Mouse (Mus musculus): ENCODE measurements at regions not wholly inside any gene's neighbourhood (a gene's known extent, or its start where the extent isn't known, plus 50 kb on each side); places are given as distances from the start of the nearest gene placed in this dataset.

GRCm38 (mm10) chr17:68057264-68057663 is 53.3 kb upstream of the Arhgap28 start:
- no peak for DNase-seq

DNA sequence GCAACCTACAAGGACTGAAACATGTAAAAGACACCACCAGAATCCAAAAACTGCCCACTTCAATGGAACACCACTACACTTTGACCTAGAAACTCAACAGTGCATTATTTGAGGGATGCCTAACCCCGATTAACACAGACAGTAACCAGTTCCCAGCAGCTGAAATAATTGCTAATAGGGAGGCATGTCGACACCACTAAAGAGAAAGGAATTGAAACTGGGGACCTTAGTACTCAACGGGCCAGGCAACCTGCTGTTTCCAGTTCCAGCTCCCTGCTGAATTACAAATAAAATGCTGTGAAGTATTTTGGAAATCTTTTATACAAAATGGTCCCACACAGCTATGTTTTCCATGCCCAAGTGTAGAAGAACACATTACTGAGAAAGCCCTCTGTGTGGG is 56.5 kb upstream of the Arhgap28 start:
- DNase-seq, result no peak

GRCm38 (mm10) chr17:68065751-68066150 is 61.8 kb upstream of the Arhgap28 start:
- peak in 1 of 2 experiments; percentile 19 for DNase-seq

GRCm38 (mm10) chr17:68066204-68066603 is 62.3 kb upstream of the Arhgap28 start:
- no peak for DNase-seq

DNA sequence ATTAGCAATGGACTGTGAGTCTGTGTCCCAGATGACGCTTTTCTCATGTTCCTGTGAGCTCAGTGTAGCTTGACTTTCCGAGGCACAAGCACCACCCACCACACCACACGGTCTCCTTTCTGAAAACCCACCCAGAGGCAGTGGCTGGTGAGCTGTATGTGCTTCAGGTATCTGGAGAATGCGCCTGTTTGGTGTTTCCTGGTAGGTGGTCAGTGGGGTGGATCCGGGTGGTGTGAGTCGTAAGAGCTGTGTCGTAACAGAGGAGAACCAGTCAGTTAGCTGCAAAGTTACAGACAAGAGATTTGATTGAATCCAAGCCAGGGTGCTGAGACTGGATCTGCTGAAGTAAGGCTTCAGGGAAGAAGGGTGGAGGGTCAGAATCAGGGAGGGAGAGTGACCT is 65.1 kb upstream of the Arhgap28 start:
- no peak for DNase-seq

DNA sequence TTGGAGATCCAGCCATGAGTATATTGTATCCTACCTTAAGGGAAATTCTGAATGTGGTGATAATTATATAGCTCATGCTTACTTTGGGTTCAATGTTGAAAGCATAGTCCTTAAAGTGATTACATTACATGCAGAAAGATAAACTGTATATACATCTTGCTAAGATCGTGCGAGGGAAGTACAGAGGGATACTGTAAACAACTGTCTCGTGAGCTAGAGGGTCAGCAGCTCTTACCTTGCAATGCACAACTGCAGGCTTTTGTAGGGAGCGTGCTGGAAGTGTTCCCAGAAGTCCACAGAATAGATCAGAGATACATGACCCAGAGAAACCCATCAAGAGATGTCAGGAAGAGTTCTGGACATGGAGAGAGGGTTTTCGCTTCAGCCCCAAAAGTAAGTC is 65.6 kb upstream of the Arhgap28 start:
- DNase-seq, result no peak

GRCm38 (mm10) chr17:68071472-68071871 is 67.6 kb upstream of the Arhgap28 start:
- DNase-seq, result no peak

DNA sequence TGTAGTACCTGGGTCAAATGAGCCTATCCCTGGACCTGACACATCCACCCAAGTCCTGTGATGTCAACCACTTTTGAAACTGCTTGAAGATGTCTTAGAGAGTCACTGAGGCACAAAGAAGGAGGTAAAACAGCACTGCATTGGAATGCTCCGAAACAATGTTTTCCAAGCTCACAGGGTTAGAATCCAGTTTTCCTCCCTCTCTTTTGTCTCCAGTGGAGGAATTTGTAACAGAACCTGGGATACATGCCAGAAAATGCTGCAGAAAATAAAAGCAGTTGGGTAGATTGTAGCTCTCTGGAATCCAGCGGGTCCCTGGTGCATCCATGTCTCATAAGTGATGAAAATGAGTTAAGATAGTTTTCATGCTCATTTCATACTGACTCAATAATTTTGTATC is 71.8 kb upstream of the Arhgap28 start:
- DNase-seq, result peak; percentile 9 to 16

- no peak for DNase-seq
These were observed 74.8 kb upstream of the Arhgap28 start for GRCm38 (mm10) chr17:68078709-68079108.

- no peak for DNase-seq
These were observed 80.5 kb upstream of the Arhgap28 start for GRCm38 (mm10) chr17:68084446-68084845.

DNA sequence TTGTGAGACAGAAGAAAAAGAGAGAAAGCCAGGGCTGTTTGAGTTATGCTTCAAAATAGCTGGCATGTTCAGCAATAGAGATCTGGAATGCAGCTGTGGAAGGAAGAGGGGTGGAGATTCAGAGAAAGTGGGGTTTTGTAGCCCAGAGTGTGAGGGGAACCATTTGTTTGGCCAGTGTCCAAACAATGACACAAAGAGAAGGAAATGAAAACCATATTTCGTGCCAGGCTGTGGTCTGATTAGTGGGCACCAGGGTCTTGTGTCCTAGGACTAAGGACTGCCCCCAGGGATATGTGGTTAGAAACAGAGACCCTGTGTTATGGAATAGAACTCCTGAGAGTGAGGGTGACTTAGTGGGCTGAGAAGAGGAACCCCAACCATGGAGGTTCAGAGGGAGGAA is 83.2 kb upstream of the Arhgap28 start:
- DNase-seq, result peak; percentile 17 to 18

GRCm38 (mm10) chr17:68089179-68089578 is 85.3 kb upstream of the Arhgap28 start:
- DNase-seq, result no peak

DNA sequence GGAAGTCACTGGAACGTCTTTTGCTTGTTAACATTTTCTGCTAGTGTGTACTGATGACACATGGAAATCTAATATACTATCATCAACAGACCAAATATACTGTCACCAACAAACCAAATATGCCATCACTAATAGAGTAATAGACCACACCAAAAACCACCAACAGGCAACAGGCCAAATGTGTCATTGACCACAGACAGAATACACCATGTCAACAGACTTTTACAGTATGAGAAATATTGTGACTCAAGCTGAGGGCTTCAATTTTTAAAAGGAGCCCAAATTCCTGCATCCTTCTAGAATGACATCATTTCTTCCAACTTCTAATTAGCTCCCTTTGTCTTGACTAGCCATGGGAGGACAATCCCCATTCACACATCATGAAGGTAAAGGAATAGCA is 85.9 kb upstream of the Arhgap28 start:
- no peak for DNase-seq

GRCm38 (mm10) chr17:68096982-68097381 is 93.1 kb upstream of the Arhgap28 start:
- no peak for DNase-seq

- DNase-seq, result no peak
These were observed 93.5 kb upstream of the Arhgap28 start for GRCm38 (mm10) chr17:68097436-68097835.

DNA sequence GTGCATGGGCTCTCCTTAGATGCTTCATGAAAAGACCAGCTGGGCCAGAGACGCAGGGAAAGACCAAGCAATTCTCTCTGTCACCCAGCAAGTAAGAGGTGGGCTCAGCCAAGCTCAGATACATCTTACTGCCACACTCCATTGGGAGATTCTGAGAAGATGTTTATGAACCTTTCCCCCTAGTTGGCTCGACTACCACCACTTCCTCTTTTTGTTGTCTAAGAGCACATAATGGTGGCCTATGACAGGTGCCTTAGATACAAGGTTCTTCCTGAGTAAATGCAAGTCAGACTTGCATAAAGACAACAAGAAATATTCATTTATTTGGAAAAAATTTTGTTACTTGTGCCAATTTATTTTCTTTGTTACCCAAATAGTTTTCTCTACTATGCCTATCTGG is 96.2 kb upstream of the Arhgap28 start:
- DNase-seq, result no peak

- peak; percentile 54 to 77 for DNase-seq
These were observed 99.4 kb upstream of the Arhgap28 start for GRCm38 (mm10) chr17:68103346-68103745.

GRCm38 (mm10) chr17:68106366-68106765 is 102.4 kb upstream of the Arhgap28 start:
- DNase-seq, result no peak

DNA sequence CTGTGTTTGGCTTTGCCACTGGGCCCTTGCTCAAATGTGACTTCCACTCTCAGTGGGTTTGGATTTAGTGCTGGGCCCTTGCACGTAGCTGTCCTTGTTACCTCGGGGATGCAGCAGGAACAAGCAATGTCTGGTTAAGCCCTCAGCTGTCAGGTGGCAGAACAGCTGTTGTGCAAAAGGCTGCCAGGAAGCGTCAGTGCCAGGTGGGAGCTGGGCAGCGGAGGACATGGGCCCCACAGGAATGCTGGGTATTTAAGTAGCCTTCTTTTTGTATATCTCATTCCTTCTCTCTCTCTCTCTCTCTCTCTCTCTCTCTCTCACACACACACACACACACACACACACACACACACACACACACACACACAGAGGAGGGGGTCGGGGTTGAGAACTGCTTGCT is 104.0 kb upstream of the Arhgap28 start:
- DNase-seq, result no peak

DNA sequence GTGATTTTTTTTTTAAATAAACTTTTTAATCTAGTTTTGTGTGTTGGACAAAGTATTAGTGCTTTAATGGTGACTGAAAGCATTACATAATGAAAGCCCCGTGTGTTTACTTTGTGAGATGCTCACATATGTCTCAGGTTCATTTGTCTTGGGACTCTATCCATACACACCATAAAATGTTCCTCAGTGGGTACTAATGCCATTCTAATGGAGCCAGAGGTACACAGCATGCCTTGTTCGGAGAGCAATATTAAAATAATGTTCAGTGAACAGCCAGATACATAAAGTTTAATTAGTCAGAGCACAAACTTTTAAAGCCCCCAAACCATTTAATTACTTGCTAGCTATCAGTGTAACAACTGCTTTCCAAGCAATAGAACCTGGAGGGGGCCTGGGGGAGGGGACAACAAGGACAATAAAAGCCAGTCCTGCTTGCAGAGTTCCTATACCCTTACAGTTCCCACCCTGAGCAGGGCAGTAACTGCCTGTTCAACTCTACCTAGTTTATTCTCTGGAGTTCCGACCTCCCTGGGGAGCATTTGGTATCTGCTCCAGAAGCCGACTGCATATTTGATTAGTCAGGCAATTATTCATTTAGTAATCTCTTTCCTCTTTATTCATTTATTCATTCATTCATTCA is 108.0 kb upstream of the Arhgap28 start:
- no peak for DNase-seq

DNA sequence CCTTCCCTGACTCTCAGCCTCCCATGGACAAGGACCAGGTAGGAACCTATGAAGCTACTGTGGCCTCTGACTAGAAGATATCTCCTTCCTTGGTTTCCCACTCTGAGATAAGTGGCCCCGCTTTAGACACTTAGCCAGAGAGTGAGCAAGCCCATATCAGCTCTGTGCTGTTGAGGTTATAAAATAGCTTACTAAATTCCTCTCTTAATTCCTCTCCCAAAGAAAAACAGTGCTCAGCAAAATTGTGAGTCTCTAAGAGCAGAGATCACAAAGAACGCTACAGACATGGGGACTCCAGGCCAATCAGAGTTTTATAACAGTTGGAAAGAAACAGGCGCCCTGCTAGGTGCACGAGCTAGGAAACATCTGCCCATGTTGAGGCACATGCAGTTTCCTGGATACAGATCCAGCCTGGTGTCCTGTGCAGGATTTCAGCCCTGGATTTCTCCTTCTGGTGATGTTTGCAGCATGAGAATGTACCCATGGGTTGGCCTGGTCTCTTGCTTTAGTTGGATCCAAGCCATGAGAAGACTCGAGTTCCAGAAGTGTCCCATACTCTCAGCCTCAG is 108.9 kb upstream of the Arhgap28 start:
- DNase-seq, result no peak

GRCm38 (mm10) chr17:68115599-68115998 is 111.7 kb upstream of the Arhgap28 start:
- no peak for DNase-seq

- no peak for DNase-seq
These were observed 115.3 kb upstream of the Arhgap28 start for GRCm38 (mm10) chr17:68119055-68119698.

GRCm38 (mm10) chr17:68120230-68120629 is 116.3 kb upstream of the Arhgap28 start:
- DNase-seq, result no peak

Measured in heart, adult 18-20 months (tissue).